Mouse (Mus musculus) erythroblast, embryonic 14.5 days (primary cell): Measurements from ENCODE around the gene Nhsl1.

ENCODE experiments used
- GATA1 ChIP-seq: IDR thresholded peaks from 2 replicates; pipeline ENCODE4 v1.6.1; 2012; ENCODE audit warnings: low read length, inconsistent platforms, mixed read lengths
- TAL1 ChIP-seq: IDR thresholded peaks from 3 replicates; pipeline ENCODE4 v1.6.1; 2012; ENCODE audit warnings: low read length, inconsistent platforms, mixed read lengths

DNA sequence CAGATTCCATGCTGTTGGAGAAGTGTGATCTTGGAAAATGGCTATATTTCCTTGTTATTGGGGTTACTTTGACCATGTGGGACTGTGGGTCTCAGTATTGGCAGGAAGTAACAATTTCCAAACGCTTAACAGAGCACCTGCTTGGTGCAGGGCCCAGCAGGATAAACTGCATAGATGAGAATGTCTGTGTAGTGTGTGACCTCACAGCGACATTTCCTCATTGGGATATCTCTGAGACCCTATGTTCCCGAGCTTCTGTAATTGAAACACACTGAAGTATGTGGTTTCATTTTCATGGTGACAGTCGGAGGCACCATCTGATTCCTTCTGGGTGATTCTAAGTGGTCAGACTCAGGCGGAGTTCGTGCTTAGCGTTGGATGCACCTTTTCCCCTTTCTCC is 75.5 kb downstream of the Nhsl1 start:
- TF ChIP-seq TAL1 (no peak), GATA1 (no peak)
